Mouse (Mus musculus): ENCODE measurements at regions not wholly inside any gene's neighbourhood (a gene's known extent, or its start where the extent isn't known, plus 50 kb on each side); places are given as distances from the start of the nearest gene placed in this dataset.

DNA sequence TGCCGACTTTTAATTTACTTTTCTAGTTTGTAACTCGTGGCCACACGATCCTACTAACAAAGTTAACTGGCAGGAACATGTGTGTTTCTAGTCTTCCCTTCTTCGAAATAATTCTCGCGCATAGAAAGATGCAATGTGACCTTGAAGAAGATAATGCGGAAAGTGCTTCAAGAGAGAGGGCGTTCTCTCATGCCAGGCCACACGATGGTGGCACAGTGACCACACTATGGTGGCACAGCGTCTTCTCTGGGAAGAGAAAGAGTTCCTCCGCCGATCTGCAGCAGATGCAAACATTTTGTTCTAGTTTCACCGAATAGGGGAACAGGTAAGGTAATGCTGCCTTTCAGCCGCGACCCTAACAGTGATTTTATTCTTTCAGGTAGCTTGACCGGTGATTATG, 79.1 kb downstream of the Elovl4 start:
- TF ChIP-seq GATA1 (IDR thresholded peaks at IDR 0.05; ENCODE audit: borderline replicate concordance, low read length) (no peak), FLI1 (IDR thresholded peaks at IDR 0.05; ENCODE audit: low read length) (no peak)

Data from megakaryocyte, embryonic 14.5 days (primary cell).